17 mouse cellular contexts compared by ENCODE assay signal in genomic region chr2:19646144-19646543, GRCm38 (mm10).
"Had no signal": no experiment of that assay in that cellular context is flagged by ENCODE, and none has a peak within 500 bp of the region (broad histone marks: within the 10 kb centered on the region; RNA-seq: fewer than 3 reads in every experiment).

No protein-coding gene starts in this region.

- H3K9ac ChIP-seq: limb, embryonic 13.5 days; liver, embryonic 14.5 days; liver, postnatal 0 days; lung, embryonic 14.5 days; midbrain, embryonic 12.5 days; midbrain, embryonic 15.5 days; neural tube, embryonic 12.5 days; neural tube, embryonic 15.5 days had no signal

- H3K4me3 ChIP-seq: limb, embryonic 10.5 days; limb, embryonic 13.5 days; midbrain, embryonic 12.5 days; midbrain, embryonic 15.5 days; neural tube, embryonic 12.5 days; neural tube, embryonic 15.5 days had no signal

- H3K4me2 ChIP-seq: limb, embryonic 13.5 days; liver, embryonic 11.5 days; lung, embryonic 14.5 days; midbrain, embryonic 12.5 days; midbrain, embryonic 15.5 days; neural tube, embryonic 12.5 days; neural tube, embryonic 15.5 days had no signal

- H3K36me3 ChIP-seq: limb, embryonic 10.5 days; limb, embryonic 13.5 days; midbrain, embryonic 12.5 days; midbrain, embryonic 15.5 days; neural tube, embryonic 12.5 days; neural tube, embryonic 15.5 days had no signal

- H3K27ac ChIP-seq: limb, embryonic 10.5 days; limb, embryonic 13.5 days; liver, embryonic 14.5 days; macrophage; midbrain, embryonic 12.5 days; midbrain, embryonic 15.5 days; neural tube, embryonic 12.5 days; neural tube, embryonic 15.5 days; stomach, postnatal 0 days had no signal

- H3K27me3 ChIP-seq: limb, embryonic 13.5 days; midbrain, embryonic 12.5 days; midbrain, embryonic 15.5 days; neural tube, embryonic 12.5 days had no signal

- DNase-seq: liver, postnatal 0 days; lung, embryonic 14.5 days; right cerebral cortex, postnatal 14 days; right cerebral cortex, postnatal 4 days; thymus, adult 2 months; thymus, postnatal 14 days; thymus, postnatal 4 days had no signal

- H3K4me1 ChIP-seq: limb, embryonic 10.5 days; midbrain, embryonic 12.5 days; midbrain, embryonic 15.5 days; neural tube, embryonic 12.5 days; neural tube, embryonic 15.5 days had no signal

- ATAC-seq: liver, postnatal 0 days; midbrain, embryonic 15.5 days had no signal

- H3K9me3 ChIP-seq: limb, embryonic 10.5 days; limb, embryonic 13.5 days; midbrain, embryonic 12.5 days; midbrain, embryonic 15.5 days; neural tube, embryonic 12.5 days; neural tube, embryonic 15.5 days had no signal
